Mouse (Mus musculus) heart, adult 2 months (tissue): Measurements from ENCODE around the gene Hist2h3b.

Source experiments
- CTCF ChIP-seq: fragments of 200-600 bp; IDR thresholded peaks from 2 replicates; pipeline ENCODE4 v1.8.1; 2022; ENCODE audit warnings: antibody characterized with exemption, mild to moderate bottlenecking, moderate library complexity
- EP300 ChIP-seq: fragments of 200-500 bp; IDR thresholded peaks from 2 replicates; pipeline ENCODE4 v1.6.1; 2011; ENCODE audit warnings: low read depth, low read length, control low read depth; ENCODE audit not compliant: insufficient read depth

GRCm38 (mm10) chr3:96299562-96299961 is 31.1 kb downstream of the Hist2h3b start:
- TF ChIP-seq CTCF (no peak), EP300 (no peak)
